Mouse (Mus musculus): ENCODE data around the gene Smg6. TPM values are rescaled to one million over a fixed set of nuclear protein-coding genes. Genes with fewer than 3 reads are reported as not detected.
A peak's percentile ranks its signal among the peaks of the same experiment; 100 is the strongest.

Gene Smg6
- total RNA-seq, 1 experiment, result 19.9 TPM

- H3K36me3 ChIP-seq (ENCODE audit: control insufficient read depth, insufficient read depth, low read length, poor library complexity, severe bottlenecking), result no peaks in the 10 kb centered on the region
- no peak overlapping the region for H3K9ac ChIP-seq (ENCODE audit: insufficient read depth, low read depth, low read length, poor library complexity, severe bottlenecking)
- in situ Hi-C loops (cut with MboI; ENCODE audit: low sequenced_read_pairs in 2 of 2, unreplicated experiment in 2 of 2), result no loop called here
- no peak overlapping the region for H3K27ac ChIP-seq (ENCODE audit: insufficient read depth, low read depth, low read length, poor library complexity, severe bottlenecking)
- no peak overlapping the region for H3K4me3 ChIP-seq (ENCODE audit: insufficient read depth in 1 of 2, low read depth in 1 of 2, low read length in 2 of 2, poor library complexity in 1 of 2, severe bottlenecking in 1 of 2)
- no peaks in the 10 kb centered on the region for H3K9me3 ChIP-seq (ENCODE audit: control insufficient read depth, insufficient read depth, low read depth, low read length)
- no peaks in the 10 kb centered on the region; a peak in 1 of 4 replicates for H3K4me1 ChIP-seq (ENCODE audit: control insufficient read depth in 2 of 2, insufficient read depth in 2 of 2, low read length in 2 of 2, poor library complexity in 1 of 2)
- TF ChIP-seq CHD2 (IDR thresholded peaks at IDR 0.05; ENCODE audit: low read depth, low read length) (no peak), MAFK (IDR thresholded peaks at IDR 0.05; ENCODE audit: insufficient read depth, low read depth, low read length) (no peak), ZNF384 (IDR thresholded peaks at IDR 0.05; ENCODE audit: low read depth, low read length) (no peak), ZC3H11A (IDR thresholded peaks at IDR 0.05; ENCODE audit: borderline replicate concordance, low read depth, low read length) (no peak), HCFC1 (IDR thresholded peaks at IDR 0.05; ENCODE audit: borderline replicate concordance, insufficient read depth, low read length) (no peak)
- no peak for DNase-seq (ENCODE audit: low read depth, low spot score)
Measured at GRCm38 (mm10) chr11:75131300-75131699, 205.7 kb downstream of the Smg6 start.

GRCm38 (mm10) chr11:75132278-75132677, 206.7 kb downstream of the Smg6 start:
- no peak overlapping the region for H3K9ac ChIP-seq (ENCODE audit: insufficient read depth, low read depth, low read length, poor library complexity, severe bottlenecking)
- no peaks in the 10 kb centered on the region for H3K9me3 ChIP-seq (ENCODE audit: control insufficient read depth, insufficient read depth, low read depth, low read length)
- no peak overlapping the region for H3K27ac ChIP-seq (ENCODE audit: insufficient read depth, low read depth, low read length, poor library complexity, severe bottlenecking)
- no peaks in the 10 kb centered on the region for H3K36me3 ChIP-seq (ENCODE audit: control insufficient read depth, insufficient read depth, low read length, poor library complexity, severe bottlenecking)
- in situ Hi-C loops (cut with MboI; ENCODE audit: low sequenced_read_pairs in 2 of 2, unreplicated experiment in 2 of 2), result no loop called here
- TF ChIP-seq CHD2 (IDR thresholded peaks at IDR 0.05; ENCODE audit: low read depth, low read length), result no peak
- TF ChIP-seq MAFK (IDR thresholded peaks at IDR 0.05; ENCODE audit: insufficient read depth, low read depth, low read length), result no peak
- no peak for TF ChIP-seq HCFC1 (IDR thresholded peaks at IDR 0.05; ENCODE audit: borderline replicate concordance, insufficient read depth, low read length)
- H3K4me1 ChIP-seq (ENCODE audit: control insufficient read depth in 2 of 2, insufficient read depth in 2 of 2, low read length in 2 of 2, poor library complexity in 1 of 2), result no peaks in the 10 kb centered on the region; a peak in 1 of 4 replicates
- DNase-seq (ENCODE audit: low read depth, low spot score), result no peak
- no peak overlapping the region for H3K4me3 ChIP-seq (ENCODE audit: insufficient read depth in 1 of 2, low read depth in 1 of 2, low read length in 2 of 2, poor library complexity in 1 of 2, severe bottlenecking in 1 of 2)

GRCm38 (mm10) chr11:75133391-75133790, 207.8 kb downstream of the Smg6 start:
- DNase-seq (ENCODE audit: low read depth, low spot score), result no peak
- no peak overlapping the region for H3K27ac ChIP-seq (ENCODE audit: insufficient read depth, low read depth, low read length, poor library complexity, severe bottlenecking)
- no peak overlapping the region for H3K4me3 ChIP-seq (ENCODE audit: insufficient read depth in 1 of 2, low read depth in 1 of 2, low read length in 2 of 2, poor library complexity in 1 of 2, severe bottlenecking in 1 of 2)

GRCm38 (mm10) chr11:75133951-75134350, 208.3 kb downstream of the Smg6 start:
- no peaks in the 10 kb centered on the region; a peak in 1 of 4 replicates for H3K4me1 ChIP-seq (ENCODE audit: control insufficient read depth in 2 of 2, insufficient read depth in 2 of 2, low read length in 2 of 2, poor library complexity in 1 of 2)
- in situ Hi-C loops (cut with MboI; ENCODE audit: low sequenced_read_pairs in 2 of 2, unreplicated experiment in 2 of 2), result no loop called here
- H3K9me3 ChIP-seq (ENCODE audit: control insufficient read depth, insufficient read depth, low read depth, low read length), result no peaks in the 10 kb centered on the region
- H3K36me3 ChIP-seq (ENCODE audit: control insufficient read depth, insufficient read depth, low read length, poor library complexity, severe bottlenecking), result no peaks in the 10 kb centered on the region
- H3K9ac ChIP-seq (ENCODE audit: insufficient read depth, low read depth, low read length, poor library complexity, severe bottlenecking), result no peak overlapping the region
- H3K27ac ChIP-seq (ENCODE audit: insufficient read depth, low read depth, low read length, poor library complexity, severe bottlenecking), result no peak overlapping the region
- peak; percentile 26 for DNase-seq (ENCODE audit: low read depth, low spot score)
- H3K4me3 ChIP-seq (ENCODE audit: insufficient read depth in 1 of 2, low read depth in 1 of 2, low read length in 2 of 2, poor library complexity in 1 of 2, severe bottlenecking in 1 of 2), result no peak overlapping the region
- no peak for TF ChIP-seq ZNF384 (IDR thresholded peaks at IDR 0.05; ENCODE audit: low read depth, low read length)
- TF ChIP-seq ZC3H11A (IDR thresholded peaks at IDR 0.05; ENCODE audit: borderline replicate concordance, low read depth, low read length), result no peak
- TF ChIP-seq HCFC1 (IDR thresholded peaks at IDR 0.05; ENCODE audit: borderline replicate concordance, insufficient read depth, low read length), result no peak
- TF ChIP-seq CHD2 (IDR thresholded peaks at IDR 0.05; ENCODE audit: low read depth, low read length), result no peak
- TF ChIP-seq MAFK (IDR thresholded peaks at IDR 0.05; ENCODE audit: insufficient read depth, low read depth, low read length), result no peak

More at GRCm38 (mm10) chr11:75133391-75133790, 207.8 kb downstream of the Smg6 start:
- H3K9me3 ChIP-seq (ENCODE audit: control insufficient read depth, insufficient read depth, low read depth, low read length), result no peaks in the 10 kb centered on the region
- no peaks in the 10 kb centered on the region for H3K36me3 ChIP-seq (ENCODE audit: control insufficient read depth, insufficient read depth, low read length, poor library complexity, severe bottlenecking)
- in situ Hi-C loops (cut with MboI; ENCODE audit: low sequenced_read_pairs in 2 of 2, unreplicated experiment in 2 of 2), result no loop called here
- H3K9ac ChIP-seq (ENCODE audit: insufficient read depth, low read depth, low read length, poor library complexity, severe bottlenecking), result no peak overlapping the region
- TF ChIP-seq CHD2 (IDR thresholded peaks at IDR 0.05; ENCODE audit: low read depth, low read length), result no peak
- TF ChIP-seq MAFK (IDR thresholded peaks at IDR 0.05; ENCODE audit: insufficient read depth, low read depth, low read length), result no peak
- TF ChIP-seq HCFC1 (IDR thresholded peaks at IDR 0.05; ENCODE audit: borderline replicate concordance, insufficient read depth, low read length), result no peak
- no peak for TF ChIP-seq ZC3H11A (IDR thresholded peaks at IDR 0.05; ENCODE audit: borderline replicate concordance, low read depth, low read length)
- no peak for TF ChIP-seq ZNF384 (IDR thresholded peaks at IDR 0.05; ENCODE audit: low read depth, low read length)
- no peaks in the 10 kb centered on the region; a peak in 1 of 4 replicates for H3K4me1 ChIP-seq (ENCODE audit: control insufficient read depth in 2 of 2, insufficient read depth in 2 of 2, low read length in 2 of 2, poor library complexity in 1 of 2)
